Mouse (Mus musculus) erythroblast, embryonic 14.5 days (primary cell): ENCODE results near the gene Rhbdl3.

Source experiments
- GATA1 ChIP-seq: IDR thresholded peaks from 2 replicates; pipeline ENCODE4 v1.6.1; 2012; ENCODE audit warnings: low read length, inconsistent platforms, mixed read lengths
- TAL1 ChIP-seq: IDR thresholded peaks from 3 replicates; pipeline ENCODE4 v1.6.1; 2012; ENCODE audit warnings: low read length, inconsistent platforms, mixed read lengths

GRCm38 (mm10) chr11:80395930-80396329, 95.2 kb downstream of the Rhbdl3 start:
- TF ChIP-seq GATA1 = no peak
- TF ChIP-seq TAL1 = no peak
